Mouse (Mus musculus): ENCODE data around the gene Iqcf3. TPM values are rescaled to one million over a fixed set of nuclear protein-coding genes. Genes with fewer than 3 reads are reported as not detected.

The Iqcf3 gene
- polyA plus RNA-seq, 1 experiment from 2014 or later, result not detected

GRCm38 (mm10) chr9:106576112-106576511 lies 14.7 kb upstream of the Iqcf3 start:
- Histone ChIP-seq H3K27ac (ENCODE audit: low read depth) (no peak overlapping the region), H3K4me2 (ENCODE audit: low read length) (no peak overlapping the region), H3K9me3 (ENCODE audit: control insufficient read depth, low read length) (no peaks in the 10 kb centered on the region), H3K9ac (ENCODE audit: low read length) (no peak overlapping the region), H3K27me3 (replicated peaks; ENCODE audit: control insufficient read depth, insufficient read depth, low read length) (no peaks in the 10 kb centered on the region), H3K36me3 (ENCODE audit: control insufficient read depth, insufficient read depth, low read length) (no peaks in the 10 kb centered on the region), H3K4me3 (ENCODE audit: low read depth, low read length) (no peak overlapping the region), H3K4me1 (replicated peaks; ENCODE audit: control insufficient read depth, insufficient read depth, low read length) (no peaks in the 10 kb centered on the region)
- 83% methylated on average over 2 of the region's 2 CpGs for WGBS
- DNase-seq (ENCODE audit: low spot score), result no peak
- no peak for ATAC-seq (replicated peaks; ENCODE audit: low FRiP score, low TSS enrichment, low read depth)

DNA sequence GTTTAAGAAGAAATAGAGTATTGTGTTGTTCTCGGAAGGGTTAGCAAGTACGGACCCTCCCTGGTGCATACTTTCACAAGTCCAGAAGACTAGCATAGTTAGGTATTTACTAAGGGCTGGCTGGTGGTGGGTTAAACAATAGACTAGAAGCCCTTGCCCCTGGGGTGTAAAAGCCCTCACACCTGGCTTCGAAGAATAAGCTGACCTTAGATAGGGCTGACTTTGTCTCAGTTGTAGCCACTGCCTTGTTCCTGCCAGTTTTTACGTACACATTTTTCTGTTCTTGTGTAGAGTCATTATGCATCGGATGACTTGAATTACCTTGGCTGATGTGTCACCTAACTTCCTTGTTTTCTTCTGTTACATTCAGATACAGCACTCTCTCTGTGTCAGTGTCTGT lies 11.9 kb upstream of the Iqcf3 start:
- DNase-seq (ENCODE audit: low spot score) (no peak), ATAC-seq (replicated peaks; ENCODE audit: low FRiP score, low TSS enrichment, low read depth) (no peak)
- H3K9ac ChIP-seq (ENCODE audit: low read length), result no peak overlapping the region
- H3K4me3 ChIP-seq (ENCODE audit: low read depth, low read length), result no peak overlapping the region
- no peak overlapping the region for H3K27ac ChIP-seq (ENCODE audit: low read depth)
- no peaks in the 10 kb centered on the region for H3K36me3 ChIP-seq (ENCODE audit: control insufficient read depth, insufficient read depth, low read length)
- H3K4me2 ChIP-seq (ENCODE audit: low read length), result no peak overlapping the region
- H3K9me3 ChIP-seq (ENCODE audit: control insufficient read depth, low read length), result no peaks in the 10 kb centered on the region
- no peaks in the 10 kb centered on the region for H3K4me1 ChIP-seq (replicated peaks; ENCODE audit: control insufficient read depth, insufficient read depth, low read length)
- 90% methylated on average over 5 of the region's 5 CpGs for WGBS
- no peaks in the 10 kb centered on the region for H3K27me3 ChIP-seq (replicated peaks; ENCODE audit: control insufficient read depth, insufficient read depth, low read length)

DNA sequence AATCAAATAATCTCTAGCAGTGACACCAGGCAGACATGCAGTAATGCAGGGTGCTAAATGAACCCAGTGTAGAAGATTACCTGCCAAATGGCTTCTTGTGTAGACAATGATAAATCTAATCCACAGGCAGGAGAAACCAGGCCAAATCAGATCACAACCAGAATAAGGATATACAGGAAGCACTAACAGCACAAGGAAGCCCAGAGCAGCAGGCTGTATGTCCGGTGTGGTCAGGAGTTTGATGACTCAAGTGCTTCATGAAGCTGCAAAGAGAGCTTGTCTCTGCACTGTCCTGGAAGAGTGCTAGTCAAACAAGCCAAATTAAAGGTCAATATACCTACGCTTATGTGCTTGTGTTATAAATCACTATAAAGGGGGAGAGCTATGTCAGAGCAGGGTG lies 10.8 kb upstream of the Iqcf3 start:
- no peaks in the 10 kb centered on the region for H3K27me3 ChIP-seq (replicated peaks; ENCODE audit: control insufficient read depth, insufficient read depth, low read length)
- no peaks in the 10 kb centered on the region for H3K9me3 ChIP-seq (ENCODE audit: control insufficient read depth, low read length)
- no peak overlapping the region for H3K4me2 ChIP-seq (ENCODE audit: low read length)
- H3K4me1 ChIP-seq (replicated peaks; ENCODE audit: control insufficient read depth, insufficient read depth, low read length), result no peaks in the 10 kb centered on the region
- no peak overlapping the region for H3K9ac ChIP-seq (ENCODE audit: low read length)
- ATAC-seq (replicated peaks; ENCODE audit: low FRiP score, low TSS enrichment, low read depth) (no peak), DNase-seq (ENCODE audit: low spot score) (no peak)
- WGBS, result 78% methylated on average over 2 of the region's 2 CpGs
- no peak overlapping the region for H3K27ac ChIP-seq (ENCODE audit: low read depth)
- H3K36me3 ChIP-seq (ENCODE audit: control insufficient read depth, insufficient read depth, low read length), result no peaks in the 10 kb centered on the region
- no peak overlapping the region for H3K4me3 ChIP-seq (ENCODE audit: low read depth, low read length)

DNA sequence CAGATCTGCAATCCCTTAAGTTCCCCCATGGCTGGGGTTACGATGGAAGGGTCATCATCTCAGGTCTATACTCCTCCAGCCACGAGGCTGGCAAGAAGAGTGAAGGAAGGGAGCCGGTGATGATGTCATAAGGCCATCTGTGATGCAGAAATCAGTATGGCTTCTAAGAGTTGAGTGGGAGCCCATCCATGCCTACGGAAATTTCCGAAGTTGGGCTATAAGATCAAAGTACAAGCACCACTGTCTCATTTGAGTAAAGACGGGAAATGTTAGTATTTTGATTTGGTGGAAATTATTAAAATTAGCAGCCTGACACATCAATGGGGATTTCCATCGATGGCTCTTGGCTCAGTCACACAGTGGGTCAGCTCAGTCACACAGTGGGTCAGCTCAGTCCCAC lies 9.5 kb upstream of the Iqcf3 start, which contains the start of gene Iqcf4:
Gene Iqcf4 (minus strand): TSS at position 101 of the 400 bp plus-strand sequence.
- Histone ChIP-seq H3K4me1 (replicated peaks; ENCODE audit: control insufficient read depth, insufficient read depth, low read length) (no peaks in the 10 kb centered on the region), H3K4me3 (ENCODE audit: low read depth, low read length) (no peak within 1 kb of the TSS), H3K9ac (ENCODE audit: low read length) (no peak within 1 kb of the TSS), H3K27ac (ENCODE audit: low read depth) (no peak within 1 kb of the TSS), H3K4me2 (ENCODE audit: low read length) (no peak within 1 kb of the TSS), H3K27me3 (replicated peaks; ENCODE audit: control insufficient read depth, insufficient read depth, low read length) (no peaks in the 10 kb centered on the region), H3K9me3 (ENCODE audit: control insufficient read depth, low read length) (no peaks in the 10 kb centered on the region), H3K36me3 (ENCODE audit: control insufficient read depth, insufficient read depth, low read length) (no peaks in the 10 kb centered on the region)
- WGBS, result 89% methylated on average over 7 of the region's 7 CpGs
- DNase-seq (ENCODE audit: low spot score), result no peak
- no peak for ATAC-seq (replicated peaks; ENCODE audit: low FRiP score, low TSS enrichment, low read depth)

DNA sequence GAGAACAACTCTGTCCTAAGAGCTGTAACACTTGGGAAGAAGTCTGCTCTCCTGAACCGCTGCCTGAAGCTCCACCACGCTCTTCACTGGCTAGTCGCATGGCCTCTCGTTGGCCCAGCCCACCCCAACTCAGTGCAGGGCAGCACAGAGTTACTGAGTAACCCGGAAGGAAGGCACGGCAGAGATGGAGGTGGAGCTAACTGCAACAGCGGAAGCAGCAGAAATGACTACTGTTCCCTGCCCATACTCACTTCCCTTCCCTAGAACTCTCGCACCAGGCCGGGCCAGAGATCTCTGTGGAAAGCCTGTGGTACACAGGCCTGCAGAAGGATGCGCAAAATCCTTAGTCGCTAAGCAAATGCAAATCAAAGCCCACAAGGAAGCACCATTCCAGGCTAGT lies 5.0 kb upstream of the Iqcf3 start:
- no peak overlapping the region for H3K4me3 ChIP-seq (ENCODE audit: low read depth, low read length)
- WGBS, result 48% methylated on average over 11 of the region's 11 CpGs
- H3K27ac ChIP-seq (ENCODE audit: low read depth), result no peak overlapping the region
- no peaks in the 10 kb centered on the region for H3K27me3 ChIP-seq (replicated peaks; ENCODE audit: control insufficient read depth, insufficient read depth, low read length)
- no peaks in the 10 kb centered on the region for H3K9me3 ChIP-seq (ENCODE audit: control insufficient read depth, low read length)
- H3K4me2 ChIP-seq (ENCODE audit: low read length), result no peak overlapping the region
- no peaks in the 10 kb centered on the region for H3K36me3 ChIP-seq (ENCODE audit: control insufficient read depth, insufficient read depth, low read length)
- peak; percentile 62; the same call in 1 of the 2 replicates for ATAC-seq (replicated peaks; ENCODE audit: low FRiP score, low TSS enrichment, low read depth)
- DNase-seq (ENCODE audit: low spot score), result peak; percentile 55
- no peak overlapping the region for H3K9ac ChIP-seq (ENCODE audit: low read length)
- H3K4me1 ChIP-seq (replicated peaks; ENCODE audit: control insufficient read depth, insufficient read depth, low read length), result no peaks in the 10 kb centered on the region

GRCm38 (mm10) chr9:106564025-106564424 lies 2.6 kb upstream of the Iqcf3 start:
- Histone ChIP-seq H3K27ac (ENCODE audit: low read depth) (no peak overlapping the region), H3K36me3 (ENCODE audit: control insufficient read depth, insufficient read depth, low read length) (no peaks in the 10 kb centered on the region), H3K4me1 (replicated peaks; ENCODE audit: control insufficient read depth, insufficient read depth, low read length) (no peaks in the 10 kb centered on the region), H3K9me3 (ENCODE audit: control insufficient read depth, low read length) (no peaks in the 10 kb centered on the region), H3K9ac (ENCODE audit: low read length) (no peak overlapping the region), H3K4me3 (ENCODE audit: low read depth, low read length) (no peak overlapping the region), H3K4me2 (ENCODE audit: low read length) (no peak overlapping the region), H3K27me3 (replicated peaks; ENCODE audit: control insufficient read depth, insufficient read depth, low read length) (no peaks in the 10 kb centered on the region)
- no peak for DNase-seq (ENCODE audit: low spot score)
- WGBS, result 75% methylated on average over 8 of the region's 8 CpGs
- no peak for ATAC-seq (replicated peaks; ENCODE audit: low FRiP score, low TSS enrichment, low read depth)

GRCm38 (mm10) chr9:106562291-106562690 lies 860 bp upstream of the Iqcf3 start:
- Histone ChIP-seq H3K27ac (ENCODE audit: low read depth) (no peak overlapping the region), H3K4me2 (ENCODE audit: low read length) (no peak overlapping the region), H3K36me3 (ENCODE audit: control insufficient read depth, insufficient read depth, low read length) (no peaks in the 10 kb centered on the region), H3K4me1 (replicated peaks; ENCODE audit: control insufficient read depth, insufficient read depth, low read length) (no peaks in the 10 kb centered on the region), H3K9ac (ENCODE audit: low read length) (no peak overlapping the region), H3K9me3 (ENCODE audit: control insufficient read depth, low read length) (no peaks in the 10 kb centered on the region), H3K4me3 (ENCODE audit: low read depth, low read length) (no peak overlapping the region), H3K27me3 (replicated peaks; ENCODE audit: control insufficient read depth, insufficient read depth, low read length) (no peaks in the 10 kb centered on the region)
- 88% methylated on average over 11 of the region's 11 CpGs for WGBS
- DNase-seq (ENCODE audit: low spot score) (no peak), ATAC-seq (replicated peaks; ENCODE audit: low FRiP score, low TSS enrichment, low read depth) (no peak)

DNA sequence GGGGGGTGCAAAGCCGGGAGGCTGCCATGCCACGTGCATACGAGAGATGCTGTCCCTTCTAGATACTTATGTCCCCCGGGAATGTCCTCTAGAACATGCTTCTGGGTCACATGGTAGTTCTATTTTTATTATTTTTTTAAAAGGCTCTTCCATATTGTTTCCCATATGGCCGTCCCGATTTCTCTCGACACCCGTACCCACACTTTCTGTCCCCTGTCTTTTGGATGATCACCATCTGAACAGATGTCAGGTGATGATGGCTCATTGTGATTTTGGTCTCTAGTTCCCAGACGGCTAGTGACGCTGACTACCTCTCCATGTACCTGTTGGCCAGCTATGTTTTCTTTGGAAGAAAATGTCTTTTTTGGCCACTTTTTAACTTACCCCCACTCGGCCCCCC lies 26.5 kb downstream of the Iqcf3 start:
- DNase-seq (ENCODE audit: low spot score), result no peak
- WGBS, result 88% methylated on average over 11 of the region's 11 CpGs

GRCm38 (mm10) chr9:106534296-106534695 lies 27.1 kb downstream of the Iqcf3 start:
- ATAC-seq (replicated peaks; ENCODE audit: low FRiP score, low TSS enrichment, low read depth) (no peak), DNase-seq (ENCODE audit: low spot score) (no peak)
- H3K9ac ChIP-seq (ENCODE audit: low read length), result no peak overlapping the region
- no peaks in the 10 kb centered on the region for H3K4me1 ChIP-seq (replicated peaks; ENCODE audit: control insufficient read depth, insufficient read depth, low read length)
- H3K4me2 ChIP-seq (ENCODE audit: low read length), result no peak overlapping the region
- H3K27me3 ChIP-seq (replicated peaks; ENCODE audit: control insufficient read depth, insufficient read depth, low read length), result no peaks in the 10 kb centered on the region
- H3K4me3 ChIP-seq (ENCODE audit: low read depth, low read length), result no peak overlapping the region
- WGBS, result 91% methylated on average over 7 of the region's 7 CpGs
- no peaks in the 10 kb centered on the region for H3K36me3 ChIP-seq (ENCODE audit: control insufficient read depth, insufficient read depth, low read length)
- no peaks in the 10 kb centered on the region for H3K9me3 ChIP-seq (ENCODE audit: control insufficient read depth, low read length)
- H3K27ac ChIP-seq (ENCODE audit: low read depth), result no peak overlapping the region

More for the DNA sequence above, 26.5 kb downstream of the Iqcf3 start:
- no peaks in the 10 kb centered on the region for H3K36me3 ChIP-seq (ENCODE audit: control insufficient read depth, insufficient read depth, low read length)
- no peak overlapping the region for H3K4me3 ChIP-seq (ENCODE audit: low read depth, low read length)
- no peaks in the 10 kb centered on the region for H3K9me3 ChIP-seq (ENCODE audit: control insufficient read depth, low read length)
- ATAC-seq (replicated peaks; ENCODE audit: low FRiP score, low TSS enrichment, low read depth), result no peak
- no peaks in the 10 kb centered on the region for H3K27me3 ChIP-seq (replicated peaks; ENCODE audit: control insufficient read depth, insufficient read depth, low read length)
- H3K4me2 ChIP-seq (ENCODE audit: low read length), result no peak overlapping the region
- no peaks in the 10 kb centered on the region for H3K4me1 ChIP-seq (replicated peaks; ENCODE audit: control insufficient read depth, insufficient read depth, low read length)
- no peak overlapping the region for H3K27ac ChIP-seq (ENCODE audit: low read depth)
- no peak overlapping the region for H3K9ac ChIP-seq (ENCODE audit: low read length)
